Mouse (Mus musculus) lung, embryonic 14.5 days (tissue): ENCODE results near the gene Cd3eap. TPM values are rescaled to one million over a fixed set of nuclear protein-coding genes. Genes with fewer than 3 reads are reported as not detected.

Experiments
- ATAC-seq: fragments of 200-750 bp; cut with Nextera tagmentation; 2 replicates; pipeline ENCODE4 v1.8.0; 2017; ENCODE audit warnings: mild to moderate bottlenecking, moderate TSS enrichment, moderate library complexity; ENCODE audit not compliant: insufficient read depth
- DNase-seq: peaks from one replicate; pipeline ENCODE4 v3.0.0-alpha.2; 2015
- H3K27ac ChIP-seq: fragments of 300-500 bp; sonication (generic); 2 replicates; pipeline ENCODE4 v1.5.1; 2014; ENCODE audit warnings: low read depth, mild to moderate bottlenecking, moderate library complexity
- H3K27me3 ChIP-seq: fragments of 300-500 bp; sonication (generic); 2 replicates; pipeline ENCODE4 v1.6.1; 2014; ENCODE audit warnings: low read length, control low read depth; ENCODE audit not compliant: insufficient read depth
- H3K36me3 ChIP-seq: fragments of 300-500 bp; sonication (generic); 2 replicates; pipeline ENCODE4 v1.6.1; 2014; ENCODE audit warnings: control low read depth; ENCODE audit not compliant: insufficient read depth
- H3K4me1 ChIP-seq: fragments of 300-500 bp; sonication (generic); 2 replicates; pipeline ENCODE4 v1.6.1; 2014; ENCODE audit warnings: antibody characterized with exemption, control low read depth; ENCODE audit not compliant: insufficient read depth
- H3K4me2 ChIP-seq: fragments of 300-500 bp; sonication (generic); 2 replicates; pipeline ENCODE4 v1.6.1; 2014; ENCODE audit warnings: mild to moderate bottlenecking
- H3K4me3 ChIP-seq: fragments of 300-500 bp; sonication (generic); 2 replicates; pipeline ENCODE4 v1.5.1; 2014; ENCODE audit warnings: low read depth, low read length
- H3K9ac ChIP-seq: fragments of 300-500 bp; sonication (generic); 2 replicates; pipeline ENCODE4 v1.6.1; 2014
- H3K9me3 ChIP-seq: fragments of 300-500 bp; sonication (generic); 2 replicates; pipeline ENCODE4 v1.6.1; 2016; ENCODE audit warnings: low read depth, low read length, control low read depth
- CTCF ChIP-seq: IDR thresholded peaks from 2 replicates; pipeline ENCODE4 v1.5.1; 2016; ENCODE audit warnings: antibody characterized with exemption, low read depth
- WGBS: fragments of 180-500 bp; shearing (Covaris S2); extraction: QIAGEN DNeasy Blood & Tissue Kit; methylation state at CpG from one replicate; pipeline ENCODE4 v1.1.7; 2014; 5-methylcytosine and 5-hydroxymethylcytosine counted together
- polyA plus RNA-seq: library from polyadenylated mRNA; unstranded; fragments of >200 nt; fragmentation: Nextera tagmentation; extraction: Ambion mirVana; gene quantifications from 2 replicates; pipeline ENCODE4 v1.2.1, GENCODE M21; 2014

The Cd3eap gene
- polyA plus RNA-seq, 1 experiment from 2014 or later = 24.2 TPM

GRCm38 (mm10) chr7:19338060-19338459, 21.2 kb downstream of the Cd3eap start:
- no peak overlapping the region for H3K9ac ChIP-seq
- H3K4me2 ChIP-seq = no peak overlapping the region
- no peaks in the 10 kb centered on the region for H3K9me3 ChIP-seq
- no peaks in the 10 kb centered on the region; the same call in 1 of the 2 replicates for H3K4me1 ChIP-seq
- H3K27me3 ChIP-seq = peaks cover 12% of the 10 kb centered on the region
- H3K27ac ChIP-seq = no peak overlapping the region
- H3K4me3 ChIP-seq = no peak overlapping the region
- no peak for TF ChIP-seq CTCF
- H3K36me3 ChIP-seq = no peaks in the 10 kb centered on the region
- 56% methylated on average over 2 of the region's 2 CpGs for WGBS
- no peak for ATAC-seq
- DNase-seq = no peak

GRCm38 (mm10) chr7:19337122-19337521, 22.2 kb downstream of the Cd3eap start:
- no peak for TF ChIP-seq CTCF
- H3K27ac ChIP-seq = no peak overlapping the region
- ATAC-seq (no peak), DNase-seq (no peak)
- peaks cover 8% of the 10 kb centered on the region for H3K27me3 ChIP-seq
- no peak overlapping the region for H3K9ac ChIP-seq
- H3K36me3 ChIP-seq = no peaks in the 10 kb centered on the region
- H3K4me2 ChIP-seq = no peak overlapping the region
- 51% methylated on average over 10 of the region's 10 CpGs for WGBS
- no peaks in the 10 kb centered on the region for H3K9me3 ChIP-seq
- no peak overlapping the region for H3K4me3 ChIP-seq
- no peaks in the 10 kb centered on the region; the same call in 1 of the 2 replicates for H3K4me1 ChIP-seq

- H3K4me1 ChIP-seq = no peaks in the 10 kb centered on the region
- H3K4me3 ChIP-seq = no peak overlapping the region
- no peak overlapping the region for H3K27ac ChIP-seq
- WGBS = 47% methylated on average over 3 of the region's 3 CpGs
- DNase-seq = peak; percentile 44
- H3K9me3 ChIP-seq = no peaks in the 10 kb centered on the region
- H3K36me3 ChIP-seq = no peaks in the 10 kb centered on the region
- H3K9ac ChIP-seq = no peak overlapping the region
- TF ChIP-seq CTCF = no peak
- H3K27me3 ChIP-seq = no peaks in the 10 kb centered on the region
- no peak for ATAC-seq
- no peak overlapping the region for H3K4me2 ChIP-seq
These were observed 23.7 kb downstream of the Cd3eap start for GRCm38 (mm10) chr7:19335583-19335982.

GRCm38 (mm10) chr7:19332709-19333352, 26.5 kb downstream of the Cd3eap start:
- DNase-seq (peak; percentile 89), ATAC-seq (peak; percentile 64)
- Histone ChIP-seq H3K4me2 (peak overlapping the region; percentile 87), H3K4me3 (peak overlapping the region; percentile 58), H3K27ac (peak overlapping the region; percentile 76), H3K4me1 (no peaks in the 10 kb centered on the region), H3K9ac (peak overlapping the region; percentile 75), H3K27me3 (no peaks in the 10 kb centered on the region), H3K36me3 (no peaks in the 10 kb centered on the region), H3K9me3 (no peaks in the 10 kb centered on the region)
- under 1% methylated on average over 52 of the region's 52 CpGs for WGBS
- no peak for TF ChIP-seq CTCF

- 67% methylated on average over 2 of the region's 2 CpGs for WGBS
- no peak overlapping the region for H3K27ac ChIP-seq
- no peak overlapping the region for H3K4me2 ChIP-seq
- H3K4me3 ChIP-seq = no peak overlapping the region
- H3K4me1 ChIP-seq = no peaks in the 10 kb centered on the region; the same call in 1 of the 2 replicates
- no peak for DNase-seq
- H3K9ac ChIP-seq = no peak overlapping the region
- no peaks in the 10 kb centered on the region for H3K36me3 ChIP-seq
- H3K9me3 ChIP-seq = no peaks in the 10 kb centered on the region
- ATAC-seq = no peak
- no peaks in the 10 kb centered on the region for H3K27me3 ChIP-seq
- no peak for TF ChIP-seq CTCF
These were observed 27.4 kb downstream of the Cd3eap start for GRCm38 (mm10) chr7:19331910-19332309.

- no peak overlapping the region for H3K9ac ChIP-seq
- H3K4me3 ChIP-seq = no peak overlapping the region
- H3K27me3 ChIP-seq = no peaks in the 10 kb centered on the region
- no peaks in the 10 kb centered on the region for H3K9me3 ChIP-seq
- DNase-seq (peak; percentile 22), ATAC-seq (no peak)
- H3K4me2 ChIP-seq = no peak overlapping the region
- H3K36me3 ChIP-seq = no peaks in the 10 kb centered on the region
- peaks cover 11% of the 10 kb centered on the region for H3K4me1 ChIP-seq
- no peak overlapping the region for H3K27ac ChIP-seq
- TF ChIP-seq CTCF = peak; percentile 48
These were observed 30.9 kb downstream of the Cd3eap start for GRCm38 (mm10) chr7:19328425-19328824.

GRCm38 (mm10) chr7:19327782-19328181, 31.5 kb downstream of the Cd3eap start:
- Histone ChIP-seq H3K4me2 (peak overlapping the region; percentile 71; the same call in 1 of the 2 replicates), H3K9ac (no peak overlapping the region), H3K27ac (no peak overlapping the region), H3K27me3 (no peaks in the 10 kb centered on the region), H3K36me3 (no peaks in the 10 kb centered on the region), H3K9me3 (no peaks in the 10 kb centered on the region), H3K4me1 (peaks cover 11% of the 10 kb centered on the region), H3K4me3 (no peak overlapping the region; the same call in 1 of the 2 replicates)
- no peak for ATAC-seq
- no peak for TF ChIP-seq CTCF
- no peak for DNase-seq
- WGBS = 75% methylated on average over 5 of the region's 5 CpGs
